Mouse (Mus musculus) kidney, adult 9 months (tissue): ENCODE data around the gene Dis3l2.

Experiments
- DNase-seq: peaks from one replicate; pipeline ENCODE4 v3.0.0; 2022

Gene Dis3l2

DNA sequence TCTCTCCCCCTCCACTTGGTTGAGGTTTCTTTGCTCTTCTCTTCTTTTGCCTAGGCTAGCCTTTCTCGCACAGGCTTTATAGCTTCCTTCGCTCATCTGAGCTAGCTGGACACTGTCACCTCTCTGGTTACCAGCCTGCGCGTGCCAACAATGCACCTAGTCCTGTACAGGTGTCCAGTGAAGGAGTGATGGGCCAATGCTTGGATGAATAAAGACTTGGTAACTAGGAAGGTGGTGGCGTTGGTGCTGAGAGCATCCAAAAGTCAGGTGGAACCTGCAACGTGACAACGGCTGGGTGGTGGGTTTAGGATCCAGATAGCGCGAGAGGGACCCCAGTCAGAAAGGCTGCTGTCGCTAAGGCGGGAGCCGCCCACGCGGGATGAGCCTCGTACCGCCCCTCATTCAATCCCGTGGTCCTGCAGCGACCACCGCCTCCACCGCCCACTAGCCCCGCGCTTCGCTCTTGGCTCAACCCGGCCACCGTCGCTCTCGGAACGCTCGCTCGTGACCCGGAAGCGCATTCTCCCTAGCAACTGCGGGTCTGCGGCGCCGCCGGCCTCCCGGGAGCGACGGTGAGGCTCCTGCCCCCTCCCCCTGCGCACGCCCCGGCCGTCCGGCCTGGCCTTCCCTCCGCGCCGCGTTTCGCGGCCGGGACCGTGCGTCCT is at the start of gene Dis3l2:
TSS of gene Dis3l2 (plus strand) at position 509 of the 665 bp plus-strand sequence.
- DNase-seq = peak; percentile 87

DNA sequence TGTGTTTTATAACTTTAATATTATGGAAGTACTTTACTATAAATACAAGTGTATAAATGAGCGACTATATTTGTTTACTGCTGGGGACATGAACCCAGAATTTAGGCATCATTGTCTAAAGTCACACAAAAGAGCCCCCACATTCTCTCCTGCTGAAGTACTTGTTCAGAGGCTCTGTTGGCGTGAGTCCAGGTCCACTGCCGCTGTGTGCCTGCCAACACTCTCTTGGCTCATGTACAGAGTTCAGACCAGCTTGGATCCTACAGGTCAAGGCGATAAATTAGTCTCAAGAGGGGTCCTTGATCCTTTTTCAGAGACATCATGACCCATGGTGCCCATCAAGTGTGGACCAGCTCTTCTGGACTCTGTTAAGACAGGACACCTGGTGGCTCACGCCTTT is 46.5 kb upstream of the Dis3l2 start:
- peak; percentile 50 for DNase-seq

DNA sequence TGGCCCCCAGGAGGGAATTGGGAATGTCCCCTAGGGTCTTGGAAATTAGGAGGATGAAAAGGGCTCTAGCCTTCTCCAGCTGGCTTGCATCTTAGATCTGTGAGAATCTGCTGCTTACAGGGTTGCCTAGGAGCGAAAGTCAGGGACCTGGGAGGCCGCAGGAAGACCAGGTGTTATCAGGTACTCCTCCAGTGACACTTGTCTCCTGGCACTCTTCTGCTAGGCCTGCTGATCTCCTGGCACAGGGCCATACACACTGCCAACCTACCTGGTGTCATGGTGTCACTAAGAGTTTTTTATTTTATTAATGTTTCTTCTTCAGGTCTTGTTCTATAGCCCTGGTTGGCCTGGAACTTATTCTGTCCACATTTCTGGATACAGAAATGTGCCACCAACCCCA is 38.5 kb upstream of the Dis3l2 start:
- no peak for DNase-seq

GRCm38 (mm10) chr1:86669552-86670273 is 33.9 kb upstream of the Dis3l2 start:
- peak; percentile 74 for DNase-seq

DNA sequence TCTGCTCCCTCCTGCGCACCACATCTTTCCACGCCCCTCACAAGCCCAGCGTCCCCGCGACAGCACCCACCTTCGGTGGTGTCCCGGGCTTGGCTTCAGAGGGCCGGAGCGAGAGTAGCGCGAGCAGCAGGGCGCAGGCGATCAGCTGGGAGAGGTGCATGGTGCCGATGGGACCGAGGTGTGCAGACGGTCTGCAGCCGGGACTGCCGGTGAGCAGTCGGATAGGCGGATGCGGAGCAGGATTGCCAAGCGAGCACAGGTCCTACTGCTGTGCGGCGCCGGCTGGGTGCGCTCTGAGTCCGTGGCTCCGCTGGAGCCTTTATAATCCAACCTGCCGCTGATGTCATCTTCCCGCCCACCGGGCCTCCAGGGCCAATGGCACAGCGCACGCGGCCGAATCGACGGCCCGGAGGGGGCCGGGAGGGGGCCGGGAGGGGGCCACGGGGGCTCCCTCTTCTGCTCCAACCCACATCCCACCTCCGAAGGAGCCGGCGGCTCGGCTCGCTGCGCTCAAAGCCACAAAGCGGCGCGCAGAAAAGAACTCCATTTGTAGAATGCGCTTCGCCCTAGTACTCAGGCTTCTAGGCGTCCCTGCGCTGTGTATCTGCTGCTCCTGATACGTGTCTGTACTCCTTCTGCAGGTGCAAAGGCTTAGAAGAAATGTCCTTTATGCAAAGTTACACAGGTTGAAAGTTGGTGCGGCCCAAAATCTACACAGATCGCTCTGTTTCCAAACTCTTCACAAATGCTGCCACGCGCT is 33.1 kb upstream of the Dis3l2 start, which contains the start of gene Nppc:
TSS of gene Nppc (minus strand) at position 293 of the 760 bp plus-strand sequence.
- DNase-seq = peak; percentile 67

- DNase-seq = no peak
These were observed 29.2 kb upstream of the Dis3l2 start for GRCm38 (mm10) chr1:86674385-86674784.

- DNase-seq = no peak
These were observed 28.5 kb upstream of the Dis3l2 start for GRCm38 (mm10) chr1:86675126-86675525.

DNA sequence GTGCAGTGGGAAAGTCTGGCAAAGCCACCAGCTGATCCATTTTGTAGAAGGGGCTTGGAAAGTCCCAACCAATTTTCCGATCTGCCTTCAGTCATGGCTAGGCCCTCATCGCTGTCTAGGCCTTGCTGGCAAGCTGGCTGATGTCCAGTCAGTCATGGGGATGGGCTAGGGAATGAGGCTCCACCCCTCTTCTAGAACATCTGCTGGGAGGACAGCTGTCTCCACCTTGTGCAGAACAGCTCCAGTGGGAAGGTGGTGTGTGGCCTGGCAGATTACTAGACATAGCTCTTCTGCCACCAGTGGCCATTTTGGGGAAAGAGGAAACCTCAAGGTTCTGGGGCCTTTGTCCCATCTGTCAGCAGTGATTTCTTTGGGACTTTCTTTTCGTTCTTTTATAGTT is 26.0 kb upstream of the Dis3l2 start:
- DNase-seq = no peak

GRCm38 (mm10) chr1:86678667-86679066 is 24.9 kb upstream of the Dis3l2 start:
- DNase-seq = no peak

- DNase-seq = no peak
These were observed 16.4 kb upstream of the Dis3l2 start for GRCm38 (mm10) chr1:86687236-86687635.

- no peak for DNase-seq
These were observed 12.6 kb upstream of the Dis3l2 start for GRCm38 (mm10) chr1:86691027-86691426.

DNA sequence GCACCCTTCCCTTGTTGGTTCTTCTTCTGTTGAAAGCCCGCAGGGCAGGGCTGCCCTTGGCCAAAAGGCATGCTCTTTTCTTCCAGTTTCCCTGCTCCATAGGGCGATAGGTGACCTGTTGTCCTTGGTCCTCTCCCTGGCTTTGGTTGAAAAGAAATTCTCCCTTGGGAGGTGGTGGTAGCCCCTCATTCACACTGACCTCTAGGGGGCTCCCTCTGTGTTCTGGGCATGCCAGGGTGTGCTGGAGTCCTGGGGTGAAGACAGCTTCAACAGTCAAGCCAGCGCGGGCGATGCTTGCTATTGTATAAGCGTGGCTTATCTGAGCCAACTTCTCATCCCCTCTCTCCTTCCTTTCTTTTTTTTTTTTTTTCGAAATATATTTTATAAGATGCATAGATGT is 6.7 kb upstream of the Dis3l2 start:
- DNase-seq = no peak

DNA sequence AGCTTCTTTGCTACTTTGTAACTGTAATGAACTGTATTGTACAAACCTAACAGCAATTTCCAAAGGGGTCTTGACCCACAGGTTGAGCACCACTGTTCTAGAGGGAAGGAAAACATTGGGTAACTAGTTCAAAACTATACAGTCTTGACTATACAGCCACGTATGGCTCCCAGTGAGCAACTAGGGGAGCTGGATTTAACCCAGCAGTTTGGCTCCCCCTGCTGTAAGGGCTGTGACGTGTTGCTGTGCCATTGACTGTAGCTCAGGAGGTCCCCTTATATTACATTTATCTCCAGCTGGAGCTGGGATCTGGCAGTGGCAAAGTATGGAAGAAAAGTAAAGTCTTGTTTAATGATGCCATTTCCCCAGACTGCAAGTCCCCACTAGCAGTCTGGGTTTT is 4.9 kb upstream of the Dis3l2 start:
- peak; percentile 43 for DNase-seq

DNA sequence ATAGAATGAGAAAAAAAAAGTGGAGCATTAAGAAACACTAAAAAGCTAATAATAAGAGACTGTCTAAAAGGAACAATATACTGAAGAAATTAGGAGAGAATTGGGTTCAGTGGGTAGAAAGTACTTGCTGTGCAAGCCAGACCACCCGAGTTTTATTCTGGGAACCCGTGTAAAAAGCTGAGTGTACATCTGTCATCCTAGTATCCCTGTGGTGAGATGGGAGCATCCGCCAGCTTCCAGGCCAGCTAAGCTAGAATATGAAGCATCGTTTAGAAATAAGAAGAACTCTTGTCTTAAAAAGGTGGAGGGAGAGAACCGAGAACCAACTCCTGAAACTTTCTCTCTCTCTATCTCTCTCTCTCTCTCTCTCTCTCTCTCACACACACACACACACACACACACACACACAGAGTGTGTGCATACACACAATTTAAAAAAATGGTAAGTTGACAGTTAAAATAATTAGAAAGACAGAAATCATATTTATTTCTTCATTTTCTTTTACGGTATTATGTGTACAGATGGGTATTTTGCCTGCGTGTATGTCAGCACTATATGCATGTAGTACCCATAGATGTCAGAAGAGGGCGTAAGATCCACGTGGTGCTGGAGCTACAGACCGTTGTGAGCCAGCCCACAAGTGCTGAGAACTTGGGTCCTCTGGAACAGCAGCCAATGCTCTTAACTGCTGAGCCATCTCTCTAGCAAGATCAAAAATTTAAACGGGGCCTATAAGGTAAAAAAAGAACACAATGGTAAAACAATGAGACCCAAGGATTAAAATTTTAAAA is 4.1 kb upstream of the Dis3l2 start:
- DNase-seq = no peak

DNA sequence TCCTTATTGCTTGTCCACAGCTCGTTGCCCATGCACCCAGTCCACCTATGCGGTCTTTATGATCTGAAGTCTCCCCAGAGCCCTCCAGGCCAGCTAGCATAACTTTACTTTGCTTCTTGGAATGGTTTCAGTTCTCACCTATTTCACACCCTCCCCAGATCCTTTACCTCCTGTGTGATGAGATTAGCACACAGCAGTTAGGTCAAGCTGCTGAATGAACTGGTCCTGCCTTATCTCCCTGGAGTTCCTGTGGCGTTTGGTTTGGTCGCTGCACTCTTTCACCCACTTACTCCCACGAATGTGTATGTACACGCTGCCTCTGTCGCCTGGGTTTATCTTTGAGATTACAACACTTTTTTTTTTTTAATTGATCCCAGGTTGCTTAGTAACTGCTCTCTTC is 3.2 kb upstream of the Dis3l2 start:
- DNase-seq = no peak

DNA sequence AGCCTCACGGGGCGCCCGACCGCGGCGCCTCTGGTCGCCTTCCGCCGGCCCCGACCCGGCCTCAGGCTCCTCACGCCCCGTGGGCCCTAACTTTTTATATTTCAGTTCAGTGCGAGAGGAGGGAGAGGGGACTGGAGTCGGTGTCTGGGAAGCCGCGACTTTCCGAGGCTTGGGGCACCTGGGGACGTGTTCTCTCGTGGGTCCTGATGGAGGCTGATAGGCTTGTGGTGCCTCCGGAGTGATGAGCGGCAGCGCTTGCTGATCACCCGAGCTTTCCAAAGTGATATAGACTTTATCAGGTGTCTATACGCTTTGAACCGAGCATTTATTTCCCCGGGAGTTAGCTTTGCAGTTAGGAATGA is 338 bp downstream of the Dis3l2 start:
- DNase-seq = no peak

GRCm38 (mm10) chr1:86705461-86705860 is 1.9 kb downstream of the Dis3l2 start:
- DNase-seq = no peak

DNA sequence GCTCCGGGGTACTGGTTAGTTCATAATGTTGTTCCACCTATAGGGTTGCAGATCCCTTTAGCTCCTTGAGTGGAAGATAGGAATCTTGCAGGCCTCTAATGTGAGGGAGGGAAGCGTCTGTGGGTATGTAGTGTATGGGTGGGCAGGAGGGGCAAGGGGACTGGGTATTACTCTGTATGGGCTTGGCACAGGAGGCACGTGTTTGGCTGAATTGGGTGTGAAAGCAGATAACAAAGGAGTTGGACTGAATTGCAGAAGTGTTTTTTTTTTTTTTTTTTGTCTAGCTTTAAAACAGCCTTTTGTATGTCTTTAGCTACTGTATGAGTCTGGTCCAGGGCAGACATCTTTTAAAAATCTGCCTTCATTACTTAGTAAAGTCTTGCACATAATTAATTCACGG is 5.9 kb downstream of the Dis3l2 start:
- DNase-seq = no peak

- no peak for DNase-seq
These were observed 8.4 kb downstream of the Dis3l2 start for GRCm38 (mm10) chr1:86712045-86712444.

DNA sequence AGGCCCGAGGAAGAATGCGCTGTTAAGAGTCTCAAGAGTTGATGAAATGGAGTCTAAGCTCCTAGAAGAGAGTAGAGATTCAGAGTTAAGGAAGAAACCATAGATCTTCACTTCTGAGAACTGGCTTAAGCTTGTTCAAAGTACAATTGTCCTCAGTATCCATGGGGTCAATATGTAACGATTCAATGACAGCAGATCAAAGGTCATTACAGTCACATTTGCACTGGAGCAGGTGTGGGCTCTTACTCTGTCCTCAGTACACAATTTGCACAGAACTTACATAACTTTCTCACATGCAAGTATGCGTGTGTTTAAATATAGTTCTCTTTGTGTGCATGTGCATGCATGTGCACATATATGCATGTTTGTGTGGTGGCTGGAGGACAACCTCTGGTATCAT is 9.4 kb downstream of the Dis3l2 start:
- peak; percentile 70 for DNase-seq

GRCm38 (mm10) chr1:86718190-86718589 is 14.6 kb downstream of the Dis3l2 start:
- DNase-seq = no peak

DNA sequence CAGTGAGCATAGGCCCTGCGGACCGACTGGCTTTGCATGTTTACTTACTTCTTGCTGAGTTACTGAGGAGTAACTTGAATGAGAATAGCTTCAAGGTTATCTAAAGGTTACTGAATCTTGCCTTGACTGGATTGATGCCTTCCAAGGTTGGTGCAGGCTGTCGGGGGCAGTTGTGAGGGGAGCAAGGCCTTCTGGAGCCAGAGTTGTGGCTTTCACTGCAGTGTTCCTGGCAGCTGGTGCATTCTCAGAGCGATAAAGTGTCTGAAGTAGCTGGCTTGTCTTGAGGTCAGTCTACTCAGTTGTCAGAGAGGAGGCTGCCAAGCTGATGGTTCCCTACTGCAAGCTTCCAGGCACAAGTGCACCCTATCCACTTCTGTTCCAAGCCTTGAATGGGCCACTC is 15.8 kb downstream of the Dis3l2 start:
- no peak for DNase-seq
